Mouse (Mus musculus) lung, embryonic 16.5 days (tissue): ENCODE results near the gene Nkx1-2. TPM values are rescaled to one million over a fixed set of nuclear protein-coding genes. Genes with fewer than 3 reads are reported as not detected.

Experiments used
- ATAC-seq: fragments of 200-750 bp; cut with Nextera tagmentation; 2 replicates; pipeline ENCODE4 v1.8.0; 2017; ENCODE audit warnings: low read depth, mild to moderate bottlenecking, moderate library complexity
- H3K27ac ChIP-seq: fragments of 300-500 bp; sonication (generic); 2 replicates; pipeline ENCODE4 v1.5.1; 2014; ENCODE audit warnings: mild to moderate bottlenecking, control low read depth, low read length
- H3K27me3 ChIP-seq: fragments of 300-500 bp; sonication (generic); 2 replicates; pipeline ENCODE4 v1.6.1; 2014; ENCODE audit warnings: low read depth, low read length, mixed read lengths; ENCODE audit not compliant: control insufficient read depth, insufficient read depth
- H3K36me3 ChIP-seq: fragments of 300-500 bp; sonication (generic); 2 replicates; pipeline ENCODE4 v1.6.1; 2014; ENCODE audit warnings: low read length; ENCODE audit not compliant: control insufficient read depth, insufficient read depth
- H3K4me1 ChIP-seq: fragments of 300-500 bp; sonication (generic); replicated peaks from 2 replicates; pipeline ENCODE4 v1.6.1; 2014; ENCODE audit warnings: low read length, mixed read lengths; ENCODE audit not compliant: control insufficient read depth, insufficient read depth
- H3K4me2 ChIP-seq: fragments of 300-500 bp; sonication (generic); 2 replicates; pipeline ENCODE4 v1.6.1; 2014; ENCODE audit warnings: low read depth, low read length, control low read depth
- H3K4me3 ChIP-seq: fragments of 300-500 bp; sonication (generic); 2 replicates; pipeline ENCODE4 v1.5.1; 2014; ENCODE audit warnings: mild to moderate bottlenecking, low read length, control low read depth
- H3K9ac ChIP-seq: fragments of 300-500 bp; sonication (generic); 2 replicates; pipeline ENCODE4 v1.6.1; 2014; ENCODE audit warnings: low read length, control low read depth
- H3K9me3 ChIP-seq: fragments of 300-500 bp; sonication (generic); 2 replicates; pipeline ENCODE4 v1.6.1; 2016; ENCODE audit warnings: low read length; ENCODE audit not compliant: control insufficient read depth
- WGBS: fragments of 180-500 bp; shearing (Covaris S2); extraction: QIAGEN DNeasy Blood & Tissue Kit; methylation state at CpG from one replicate; pipeline ENCODE4 v1.1.7; 2014; 5-methylcytosine and 5-hydroxymethylcytosine counted together
- polyA plus RNA-seq: library from polyadenylated mRNA; unstranded; fragments of >200 nt; fragmentation: Nextera tagmentation; extraction: Ambion mirVana; gene quantifications from 2 replicates; pipeline ENCODE4 v1.2.1, GENCODE M21; 2015

Gene Nkx1-2
- polyA plus RNA-seq, 1 experiment from 2014 or later: not detected

DNA sequence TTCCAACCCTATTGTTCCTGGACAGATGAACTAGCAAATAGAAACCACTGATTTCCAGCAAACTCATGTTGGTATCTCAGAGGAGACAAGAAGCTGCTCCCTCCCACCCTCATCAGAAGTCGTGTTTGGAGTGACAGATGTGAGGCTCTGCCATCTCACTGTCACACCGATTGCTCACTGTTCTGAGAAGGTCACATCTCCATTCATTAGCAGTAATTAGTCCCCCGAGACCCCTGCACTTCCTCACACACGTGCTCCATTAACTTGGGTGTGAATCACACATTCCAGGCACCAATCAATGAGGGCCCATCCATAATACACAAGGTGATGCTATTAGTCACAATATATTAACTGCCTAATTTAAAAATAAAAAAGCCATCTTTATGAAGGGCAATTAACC, 26.7 kb upstream of the Nkx1-2 start:
- Histone ChIP-seq H3K4me3 (no peak overlapping the region), H3K4me1 (no peaks in the 10 kb centered on the region), H3K36me3 (no peaks in the 10 kb centered on the region)

DNA sequence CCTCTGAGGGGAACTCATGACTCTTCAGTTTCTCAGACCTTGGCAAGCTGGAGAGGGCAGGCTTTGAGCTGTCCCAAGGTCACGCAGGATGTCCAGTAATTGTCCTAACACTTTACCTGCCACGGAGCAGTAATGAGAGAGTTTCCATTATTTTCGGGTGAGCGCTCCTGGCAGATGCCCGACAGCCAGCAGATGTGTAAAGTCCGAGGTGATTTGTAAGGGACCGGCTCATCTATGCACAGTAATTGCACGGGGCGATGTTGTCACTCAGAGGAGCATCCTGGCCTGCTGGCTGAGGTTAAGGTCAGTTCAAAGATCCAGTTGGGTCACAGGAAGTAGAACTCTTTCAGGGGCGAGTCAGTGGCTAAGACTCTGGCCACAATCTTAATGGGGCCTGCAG, 24.7 kb upstream of the Nkx1-2 start:
- H3K4me1 ChIP-seq: no peaks in the 10 kb centered on the region
- H3K9ac ChIP-seq: no peak overlapping the region
- no peak overlapping the region for H3K4me2 ChIP-seq
- no peak overlapping the region for H3K4me3 ChIP-seq
- no peaks in the 10 kb centered on the region for H3K27me3 ChIP-seq
- H3K36me3 ChIP-seq: no peaks in the 10 kb centered on the region
- no peak for ATAC-seq
- no peaks in the 10 kb centered on the region for H3K9me3 ChIP-seq
- 77% methylated on average over 10 of the region's 10 CpGs for WGBS
- H3K27ac ChIP-seq: no peak overlapping the region

More for the DNA sequence above, 26.7 kb upstream of the Nkx1-2 start:
- Histone ChIP-seq H3K4me2 (no peak overlapping the region), H3K9ac (no peak overlapping the region), H3K27ac (no peak overlapping the region), H3K27me3 (no peaks in the 10 kb centered on the region), H3K9me3 (no peaks in the 10 kb centered on the region)
- ATAC-seq: no peak
- 58% methylated on average over 4 of the region's 4 CpGs for WGBS

DNA sequence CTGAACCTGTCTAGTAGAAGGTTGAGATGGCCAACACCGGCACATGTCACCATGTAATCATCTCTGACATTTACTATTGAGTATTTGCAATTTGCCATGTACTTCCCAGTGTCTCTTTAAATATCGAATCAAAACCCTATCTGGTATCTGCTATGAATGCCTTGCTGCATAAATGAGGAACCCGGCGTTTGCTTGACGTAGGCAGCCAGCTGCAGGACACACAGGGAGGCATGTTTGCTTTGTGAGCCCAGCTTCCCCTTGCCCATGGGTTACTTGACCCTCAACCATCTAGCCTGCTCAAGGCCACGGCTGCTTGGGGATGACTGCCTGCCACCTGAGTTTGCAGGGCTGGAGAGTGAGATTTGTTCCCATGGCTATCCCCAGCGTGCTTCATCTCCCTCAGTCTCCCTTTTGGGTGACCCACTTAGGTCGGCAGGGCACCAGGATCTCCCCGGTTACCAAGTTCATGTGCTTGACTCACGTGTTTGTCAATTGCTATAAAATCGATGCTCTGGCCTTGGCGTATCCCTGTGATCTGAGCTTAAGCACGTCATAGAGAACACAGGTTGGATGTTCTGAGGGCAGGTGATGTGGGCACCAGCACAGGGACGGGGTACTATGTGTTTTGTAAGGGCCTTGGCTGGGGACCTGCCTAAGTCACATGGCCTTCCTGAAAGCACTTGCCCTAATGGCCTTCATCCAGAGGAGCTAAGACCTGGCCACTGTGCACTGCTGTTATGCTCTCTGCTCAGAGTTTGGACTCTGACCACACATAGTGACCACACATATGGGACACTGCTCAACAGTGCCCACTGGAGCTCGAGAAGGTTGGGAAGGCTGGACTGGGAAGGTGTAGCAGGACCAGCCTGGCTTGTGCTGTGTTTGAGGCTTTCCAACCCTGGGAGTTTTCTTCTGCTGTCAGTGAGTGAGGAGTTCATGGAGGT, 20.8 kb upstream of the Nkx1-2 start:
- H3K4me1 ChIP-seq: peaks cover 3% of the 10 kb centered on the region; the same call in 1 of the 2 replicates
- no peak for ATAC-seq
- no peaks in the 10 kb centered on the region for H3K9me3 ChIP-seq
- H3K27ac ChIP-seq: no peak overlapping the region
- H3K27me3 ChIP-seq: no peaks in the 10 kb centered on the region
- no peak overlapping the region for H3K9ac ChIP-seq
- no peaks in the 10 kb centered on the region for H3K36me3 ChIP-seq
- H3K4me3 ChIP-seq: no peak overlapping the region
- WGBS: 82% methylated on average over 15 of the region's 15 CpGs
- H3K4me2 ChIP-seq: no peak overlapping the region

DNA sequence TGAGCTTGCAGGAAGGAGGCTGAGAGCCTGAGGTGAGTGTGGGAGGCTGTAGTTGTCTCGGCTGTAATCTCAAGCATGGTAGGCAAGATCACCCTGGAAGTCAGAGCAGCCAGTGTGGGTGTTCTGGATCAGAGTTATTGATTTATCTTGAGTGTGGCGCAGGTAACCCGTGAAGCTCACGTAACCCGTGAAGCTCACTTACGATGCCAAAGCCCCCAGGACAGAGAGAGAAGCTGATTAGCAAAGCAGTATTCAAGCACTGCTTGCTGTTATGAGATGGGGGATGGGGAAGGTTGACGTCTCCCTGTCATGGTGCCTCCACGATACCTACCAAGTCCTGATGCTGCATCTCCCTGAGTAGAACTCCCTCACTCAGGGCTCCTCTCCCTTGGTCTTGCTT, 20.1 kb upstream of the Nkx1-2 start:
- Histone ChIP-seq H3K27ac (no peak overlapping the region), H3K9me3 (no peaks in the 10 kb centered on the region), H3K36me3 (no peaks in the 10 kb centered on the region), H3K27me3 (no peaks in the 10 kb centered on the region), H3K4me2 (no peak overlapping the region), H3K9ac (no peak overlapping the region), H3K4me3 (no peak overlapping the region), H3K4me1 (peaks cover 4% of the 10 kb centered on the region; the same call in 1 of the 2 replicates)
- ATAC-seq: no peak
- 91% methylated on average over 8 of the region's 8 CpGs for WGBS

DNA sequence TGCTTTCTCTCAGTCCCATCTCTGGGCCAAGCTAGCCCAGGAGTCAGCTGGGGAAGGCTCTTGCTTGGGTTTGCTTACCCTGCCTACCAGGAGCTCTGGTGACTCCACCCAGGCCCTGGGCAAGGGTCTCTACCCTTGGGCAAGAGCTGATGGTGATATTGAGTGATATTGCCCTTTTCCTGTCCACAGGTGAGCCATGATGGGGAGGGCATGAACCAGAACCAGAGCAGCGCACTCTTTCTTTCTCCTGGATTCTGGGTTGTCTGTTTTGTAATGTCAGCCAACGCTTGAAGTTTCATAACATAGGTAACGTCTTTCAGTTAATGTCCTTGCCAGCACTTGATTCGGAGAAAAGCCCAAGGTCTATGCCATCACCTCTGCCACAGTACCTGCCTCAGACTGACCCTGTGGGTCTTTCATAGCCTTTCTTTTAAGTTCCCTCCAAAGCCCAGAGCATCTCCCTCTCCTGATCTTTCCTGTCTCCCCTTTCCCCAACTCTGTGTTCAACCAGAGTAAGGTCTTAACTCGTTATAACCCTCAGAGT, 17.7 kb upstream of the Nkx1-2 start:
- H3K9ac ChIP-seq: no peak overlapping the region
- H3K27ac ChIP-seq: no peak overlapping the region
- ATAC-seq: no peak
- no peak overlapping the region for H3K4me3 ChIP-seq
- no peaks in the 10 kb centered on the region for H3K9me3 ChIP-seq
- H3K36me3 ChIP-seq: no peaks in the 10 kb centered on the region
- H3K4me2 ChIP-seq: no peak overlapping the region
- H3K27me3 ChIP-seq: no peaks in the 10 kb centered on the region
- 84% methylated on average over 5 of the region's 5 CpGs for WGBS
- peaks cover 4% of the 10 kb centered on the region; the same call in 1 of the 2 replicates for H3K4me1 ChIP-seq

DNA sequence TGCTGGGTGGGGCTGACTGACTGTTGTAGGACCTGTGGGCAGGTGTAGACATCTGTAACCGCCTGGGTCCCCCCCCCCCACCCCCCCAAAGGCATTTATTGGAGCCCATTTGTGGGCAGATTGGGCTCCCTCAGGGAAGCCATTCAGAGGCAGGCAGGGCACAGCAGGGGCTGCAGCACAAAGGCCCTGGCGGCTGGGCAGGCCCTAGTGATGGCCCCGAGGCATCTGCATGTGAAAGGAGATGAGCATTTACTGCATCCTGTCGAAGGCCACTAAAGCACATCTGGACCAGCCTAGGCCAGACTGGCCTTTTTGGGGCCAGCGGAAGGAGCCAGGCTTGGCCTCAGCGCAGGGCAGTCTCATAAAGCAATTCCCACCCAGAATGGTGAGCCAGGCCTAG, 17.0 kb upstream of the Nkx1-2 start:
- Histone ChIP-seq H3K27ac (no peak overlapping the region), H3K4me3 (no peak overlapping the region), H3K4me2 (no peak overlapping the region), H3K36me3 (no peaks in the 10 kb centered on the region), H3K9me3 (no peaks in the 10 kb centered on the region), H3K27me3 (no peaks in the 10 kb centered on the region), H3K9ac (no peak overlapping the region), H3K4me1 (peaks cover 4% of the 10 kb centered on the region; the same call in 1 of the 2 replicates)
- 67% methylated on average over 6 of the region's 6 CpGs for WGBS
- ATAC-seq: no peak

DNA sequence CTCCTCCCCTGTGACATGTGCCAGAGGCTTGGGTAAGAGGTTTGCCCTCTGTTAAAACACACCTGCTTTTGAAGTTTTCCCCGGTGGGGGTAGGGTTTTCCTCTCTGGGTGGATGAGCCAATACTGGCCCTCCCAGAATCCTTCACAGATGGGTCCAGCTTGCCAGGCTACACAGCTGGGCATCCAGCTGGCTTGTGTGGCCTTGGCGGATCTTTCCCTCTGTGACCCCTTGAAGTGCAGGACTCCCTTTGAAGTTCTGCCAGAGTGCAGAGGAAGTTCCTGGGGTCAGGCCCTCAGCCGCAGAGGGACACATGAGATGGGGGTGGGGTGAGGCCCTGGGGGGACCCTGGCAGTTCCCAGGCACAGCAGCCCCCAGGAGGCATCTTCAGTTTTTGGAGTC, 15.9 kb upstream of the Nkx1-2 start:
- H3K27me3 ChIP-seq: no peaks in the 10 kb centered on the region
- H3K36me3 ChIP-seq: no peaks in the 10 kb centered on the region
- no peak overlapping the region for H3K4me3 ChIP-seq
- H3K4me2 ChIP-seq: no peak overlapping the region
- H3K9ac ChIP-seq: no peak overlapping the region
- 7% methylated on average over 3 of the region's 3 CpGs for WGBS
- ATAC-seq: no peak
- H3K27ac ChIP-seq: no peak overlapping the region
- H3K4me1 ChIP-seq: peaks cover 4% of the 10 kb centered on the region; the same call in 1 of the 2 replicates
- H3K9me3 ChIP-seq: no peaks in the 10 kb centered on the region

DNA sequence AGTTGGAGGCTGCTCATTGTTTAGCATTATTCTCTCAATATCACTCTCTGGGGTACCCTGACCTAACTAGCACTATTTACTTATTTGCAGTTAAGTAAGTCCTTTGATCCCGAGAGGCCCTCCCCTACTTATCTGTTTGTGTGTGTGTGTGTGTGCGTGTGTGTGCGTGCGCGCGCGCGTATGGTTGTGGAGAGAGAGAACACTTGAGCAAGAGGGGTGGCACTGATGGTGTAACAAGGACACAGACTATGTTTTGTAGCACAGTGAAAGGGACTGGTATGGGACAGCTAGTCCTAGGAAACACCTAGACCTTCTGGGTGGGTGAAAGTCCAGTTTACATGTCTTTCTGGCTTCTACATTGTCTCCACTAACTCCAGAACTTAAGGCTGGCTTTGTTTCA, 12.1 kb upstream of the Nkx1-2 start:
- 92% methylated on average over 8 of the region's 8 CpGs for WGBS
- peaks cover 4% of the 10 kb centered on the region; the same call in 1 of the 2 replicates for H3K4me1 ChIP-seq
- H3K9ac ChIP-seq: no peak overlapping the region
- H3K9me3 ChIP-seq: no peaks in the 10 kb centered on the region
- H3K4me3 ChIP-seq: no peak overlapping the region
- H3K27me3 ChIP-seq: no peaks in the 10 kb centered on the region
- H3K36me3 ChIP-seq: no peaks in the 10 kb centered on the region
- no peak for ATAC-seq
- H3K4me2 ChIP-seq: no peak overlapping the region
- H3K27ac ChIP-seq: no peak overlapping the region

DNA sequence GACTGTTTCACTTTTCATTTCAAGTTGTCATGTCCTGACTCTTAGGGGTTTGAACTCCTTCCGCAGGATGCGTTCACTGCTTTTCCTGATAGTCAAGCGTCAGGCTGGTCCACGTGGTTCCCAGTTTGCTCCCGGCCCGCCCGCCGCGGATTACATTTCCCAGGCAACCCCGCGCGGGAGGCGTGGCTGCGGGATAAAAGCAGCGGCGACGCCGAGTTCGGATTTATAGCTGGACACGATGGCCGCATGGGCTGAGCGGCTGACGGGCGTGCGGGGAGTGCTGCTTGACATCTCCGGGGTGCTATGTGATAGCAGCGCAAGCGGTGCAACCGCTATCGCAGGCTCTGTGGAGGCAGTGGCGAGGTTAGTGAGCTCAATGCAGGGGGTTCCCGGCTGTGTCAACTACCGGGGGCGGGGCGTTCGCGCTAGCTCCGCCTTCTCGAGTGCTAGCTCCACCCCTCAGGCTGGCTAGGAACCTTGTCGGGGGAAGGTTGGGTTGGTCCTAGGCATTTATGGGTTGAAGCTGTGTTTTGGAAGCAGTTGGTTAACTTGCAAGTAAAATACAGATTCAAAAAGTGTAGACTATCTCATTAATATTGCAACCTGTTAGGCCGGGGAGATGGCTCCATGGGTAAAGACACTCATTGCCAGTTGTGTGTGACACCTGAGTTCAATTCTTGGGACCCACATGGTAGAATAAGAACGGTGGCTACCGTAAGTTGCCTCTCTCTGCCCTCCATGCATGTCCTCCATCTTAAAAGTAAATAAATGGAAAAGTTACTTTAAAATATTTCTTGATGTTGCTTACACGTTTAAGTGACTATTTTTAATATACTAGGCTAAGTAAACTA, 11.3 kb upstream of the Nkx1-2 start, which contains the start of gene Lhpp:
Gene Lhpp, plus strand, starts transcription at position 171 of the 851 bp plus-strand sequence.
- H3K9ac ChIP-seq: peak within 1 kb of the TSS; percentile 74
- 7% methylated on average over 44 of the region's 44 CpGs for WGBS
- H3K9me3 ChIP-seq: no peaks in the 10 kb centered on the region
- H3K4me2 ChIP-seq: peak within 1 kb of the TSS; percentile 77
- H3K27ac ChIP-seq: no peak within 1 kb of the TSS
- H3K36me3 ChIP-seq: no peaks in the 10 kb centered on the region
- peak; percentile 86 for ATAC-seq
- peaks cover 4% of the 10 kb centered on the region; the same call in 1 of the 2 replicates for H3K4me1 ChIP-seq
- no peaks in the 10 kb centered on the region for H3K27me3 ChIP-seq
- H3K4me3 ChIP-seq: peak within 1 kb of the TSS; percentile 66
